Mouse (Mus musculus): ENCODE measurements at regions not wholly inside any gene's neighbourhood (a gene's known extent, or its start where the extent isn't known, plus 50 kb on each side); places are given as distances from the start of the nearest gene placed in this dataset.

- Histone ChIP-seq H3K36me3 (ENCODE audit: control insufficient read depth, insufficient read depth, low read length, poor library complexity, severe bottlenecking) (no peaks in the 10 kb centered on the region; the same call in 1 of the 2 replicates), H3K9ac (ENCODE audit: insufficient read depth, low read depth, low read length, poor library complexity, severe bottlenecking) (no peak overlapping the region), H3K9me3 (ENCODE audit: control insufficient read depth, insufficient read depth, low read depth, low read length) (no peaks in the 10 kb centered on the region), H3K4me3 (ENCODE audit: insufficient read depth in 1 of 2, low read depth in 1 of 2, low read length in 2 of 2, poor library complexity in 1 of 2, severe bottlenecking in 1 of 2) (no peak overlapping the region), H3K4me1 (ENCODE audit: control insufficient read depth in 2 of 2, insufficient read depth in 2 of 2, low read length in 2 of 2, poor library complexity in 1 of 2) (peaks cover 3 to 14% of the 10 kb centered on the region in 2 experiments; a peak in 3 of 4 replicates), H3K27ac (ENCODE audit: insufficient read depth, low read depth, low read length, poor library complexity, severe bottlenecking) (no peak overlapping the region)
- DNase-seq (ENCODE audit: low read depth, low spot score) = no peak
- no peak for TF ChIP-seq HCFC1 (IDR thresholded peaks at IDR 0.05; ENCODE audit: borderline replicate concordance, insufficient read depth, low read length)
- TF ChIP-seq CHD2 (IDR thresholded peaks at IDR 0.05; ENCODE audit: low read depth, low read length) = no peak
- TF ChIP-seq ZC3H11A (IDR thresholded peaks at IDR 0.05; ENCODE audit: borderline replicate concordance, low read depth, low read length) = no peak
- TF ChIP-seq MAFK (IDR thresholded peaks at IDR 0.05; ENCODE audit: insufficient read depth, low read depth, low read length) = no peak
- no peak for TF ChIP-seq ZNF384 (IDR thresholded peaks at IDR 0.05; ENCODE audit: low read depth, low read length)
- in situ Hi-C loops (cut with MboI; ENCODE audit: low sequenced_read_pairs in 2 of 2, unreplicated experiment in 2 of 2) = no loop called here
Measured at GRCm38 (mm10) chr14:76664586-76665508, 108.2 kb upstream of the Serp2 start.

- Histone ChIP-seq H3K9me3 (ENCODE audit: control insufficient read depth, insufficient read depth, low read depth, low read length) (no peaks in the 10 kb centered on the region), H3K9ac (ENCODE audit: insufficient read depth, low read depth, low read length, poor library complexity, severe bottlenecking) (no peak overlapping the region), H3K36me3 (ENCODE audit: control insufficient read depth, insufficient read depth, low read length, poor library complexity, severe bottlenecking) (no peaks in the 10 kb centered on the region), H3K27ac (ENCODE audit: insufficient read depth, low read depth, low read length, poor library complexity, severe bottlenecking) (no peak overlapping the region), H3K4me1 (ENCODE audit: control insufficient read depth in 2 of 2, insufficient read depth in 2 of 2, low read length in 2 of 2, poor library complexity in 1 of 2) (peaks cover 3 to 21% of the 10 kb centered on the region in 2 experiments; a peak in 3 of 4 replicates), H3K4me3 (ENCODE audit: insufficient read depth in 1 of 2, low read depth in 1 of 2, low read length in 2 of 2, poor library complexity in 1 of 2, severe bottlenecking in 1 of 2) (0 out of 4 replicates have a peak overlapping the region, but pooled peaks of 1 of the 2 experiments have one; percentile 2)
- TF ChIP-seq CHD2 (IDR thresholded peaks at IDR 0.05; ENCODE audit: low read depth, low read length) (no peak), ZNF384 (IDR thresholded peaks at IDR 0.05; ENCODE audit: low read depth, low read length) (no peak), ZC3H11A (IDR thresholded peaks at IDR 0.05; ENCODE audit: borderline replicate concordance, low read depth, low read length) (no peak), MAFK (IDR thresholded peaks at IDR 0.05; ENCODE audit: insufficient read depth, low read depth, low read length) (no peak), HCFC1 (IDR thresholded peaks at IDR 0.05; ENCODE audit: borderline replicate concordance, insufficient read depth, low read length) (no peak)
- no peak for DNase-seq (ENCODE audit: low read depth, low spot score)
- in situ Hi-C loops (cut with MboI; ENCODE audit: low sequenced_read_pairs in 2 of 2, unreplicated experiment in 2 of 2) = no loop called here
Measured at GRCm38 (mm10) chr14:76663816-76664215, 107.1 kb upstream of the Serp2 start.

GRCm38 (mm10) chr14:76662871-76663270, 106.2 kb upstream of the Serp2 start:
- H3K27ac ChIP-seq (ENCODE audit: insufficient read depth, low read depth, low read length, poor library complexity, severe bottlenecking) = no peak overlapping the region; the same call in 1 of the 2 replicates
- in situ Hi-C loops (cut with MboI; ENCODE audit: low sequenced_read_pairs in 2 of 2, unreplicated experiment in 2 of 2) = no loop called here

GRCm38 (mm10) chr14:76660906-76661305, 104.2 kb upstream of the Serp2 start:
- H3K36me3 ChIP-seq (ENCODE audit: control insufficient read depth, insufficient read depth, low read length, poor library complexity, severe bottlenecking) = no peaks in the 10 kb centered on the region

More at GRCm38 (mm10) chr14:76662871-76663270, 106.2 kb upstream of the Serp2 start:
- Histone ChIP-seq H3K4me1 (ENCODE audit: control insufficient read depth in 2 of 2, insufficient read depth in 2 of 2, low read length in 2 of 2, poor library complexity in 1 of 2) (peaks cover 3 to 26% of the 10 kb centered on the region in 2 experiments; a peak in 3 of 4 replicates), H3K9ac (ENCODE audit: insufficient read depth, low read depth, low read length, poor library complexity, severe bottlenecking) (no peak overlapping the region), H3K4me3 (ENCODE audit: insufficient read depth in 1 of 2, low read depth in 1 of 2, low read length in 2 of 2, poor library complexity in 1 of 2, severe bottlenecking in 1 of 2) (peak overlapping the region in 1 of 2 experiments; percentile 24; a peak in 1 of 4 replicates), H3K9me3 (ENCODE audit: control insufficient read depth, insufficient read depth, low read depth, low read length) (no peaks in the 10 kb centered on the region), H3K36me3 (ENCODE audit: control insufficient read depth, insufficient read depth, low read length, poor library complexity, severe bottlenecking) (no peaks in the 10 kb centered on the region)
- TF ChIP-seq ZC3H11A (IDR thresholded peaks at IDR 0.05; ENCODE audit: borderline replicate concordance, low read depth, low read length) (no peak), ZNF384 (IDR thresholded peaks at IDR 0.05; ENCODE audit: low read depth, low read length) (no peak), HCFC1 (IDR thresholded peaks at IDR 0.05; ENCODE audit: borderline replicate concordance, insufficient read depth, low read length) (no peak), CHD2 (IDR thresholded peaks at IDR 0.05; ENCODE audit: low read depth, low read length) (no peak), MAFK (IDR thresholded peaks at IDR 0.05; ENCODE audit: insufficient read depth, low read depth, low read length) (no peak)
- no peak for DNase-seq (ENCODE audit: low read depth, low spot score)

More at GRCm38 (mm10) chr14:76660906-76661305, 104.2 kb upstream of the Serp2 start:
- H3K9me3 ChIP-seq (ENCODE audit: control insufficient read depth, insufficient read depth, low read depth, low read length) = no peaks in the 10 kb centered on the region
- H3K27ac ChIP-seq (ENCODE audit: insufficient read depth, low read depth, low read length, poor library complexity, severe bottlenecking) = no peak overlapping the region; the same call in 1 of the 2 replicates
- DNase-seq (ENCODE audit: low read depth, low spot score) = no peak
- peaks cover 6 to 29% of the 10 kb centered on the region in 2 experiments; a peak in 3 of 4 replicates for H3K4me1 ChIP-seq (ENCODE audit: control insufficient read depth in 2 of 2, insufficient read depth in 2 of 2, low read length in 2 of 2, poor library complexity in 1 of 2)
- H3K9ac ChIP-seq (ENCODE audit: insufficient read depth, low read depth, low read length, poor library complexity, severe bottlenecking) = no peak overlapping the region
- no peak overlapping the region for H3K4me3 ChIP-seq (ENCODE audit: insufficient read depth in 1 of 2, low read depth in 1 of 2, low read length in 2 of 2, poor library complexity in 1 of 2, severe bottlenecking in 1 of 2)
- TF ChIP-seq ZNF384 (IDR thresholded peaks at IDR 0.05; ENCODE audit: low read depth, low read length) (no peak), CHD2 (IDR thresholded peaks at IDR 0.05; ENCODE audit: low read depth, low read length) (no peak), ZC3H11A (IDR thresholded peaks at IDR 0.05; ENCODE audit: borderline replicate concordance, low read depth, low read length) (no peak), MAFK (IDR thresholded peaks at IDR 0.05; ENCODE audit: insufficient read depth, low read depth, low read length) (no peak), HCFC1 (IDR thresholded peaks at IDR 0.05; ENCODE audit: borderline replicate concordance, insufficient read depth, low read length) (no peak)
- in situ Hi-C loops (cut with MboI; ENCODE audit: low sequenced_read_pairs in 2 of 2, unreplicated experiment in 2 of 2) = no loop called here
